Mouse (Mus musculus) liver, embryonic 12.5 days (tissue): Measurements from ENCODE around the gene Ralbp1. TPM values are rescaled to one million over a fixed set of nuclear protein-coding genes. Genes with fewer than 3 reads are reported as not detected.

ENCODE experiments used
- ATAC-seq: fragments of 200-750 bp; cut with Nextera tagmentation; 2 replicates; pipeline ENCODE4 v1.8.0; 2017; ENCODE audit warnings: moderate number of reproducible peaks, mild to moderate bottlenecking, moderate library complexity
- H3K27ac ChIP-seq: fragments of 300-500 bp; sonication (generic); 2 replicates; pipeline ENCODE4 v1.5.1; 2016; ENCODE audit warnings: mild to moderate bottlenecking
- H3K27me3 ChIP-seq: fragments of 300-500 bp; sonication (generic); replicated peaks from 2 replicates; pipeline ENCODE4 v1.6.1; 2016; ENCODE audit warnings: mild to moderate bottlenecking, moderate library complexity
- H3K36me3 ChIP-seq: fragments of 300-500 bp; sonication (generic); 2 replicates; pipeline ENCODE4 v1.6.1; 2016; ENCODE audit warnings: mild to moderate bottlenecking, moderate library complexity
- H3K4me1 ChIP-seq: fragments of 300-500 bp; sonication (generic); 2 replicates; pipeline ENCODE4 v1.6.1; 2016
- H3K4me2 ChIP-seq: fragments of 300-500 bp; sonication (generic); 2 replicates; pipeline ENCODE4 v1.6.1; 2016; ENCODE audit warnings: mild to moderate bottlenecking, moderate library complexity
- H3K4me3 ChIP-seq: fragments of 300-500 bp; sonication (generic); 2 replicates; pipeline ENCODE4 v1.5.1; 2016; ENCODE audit warnings: mild to moderate bottlenecking, moderate library complexity
- H3K9ac ChIP-seq: fragments of 300-500 bp; sonication (generic); 2 replicates; pipeline ENCODE4 v1.6.1; 2016; ENCODE audit warnings: mild to moderate bottlenecking, moderate library complexity
- H3K9me3 ChIP-seq: fragments of 300-500 bp; sonication (generic); replicated peaks from 2 replicates; pipeline ENCODE4 v1.6.1; 2016; ENCODE audit warnings: mild to moderate bottlenecking, moderate library complexity
- WGBS: fragments of 180-500 bp; shearing (Covaris S2); methylation state at CpG from one replicate; pipeline ENCODE4 v1.1.7; 2016; ENCODE audit not compliant: insufficient replicate concordance; 5-methylcytosine and 5-hydroxymethylcytosine counted together
- polyA plus RNA-seq: library from polyadenylated mRNA; unstranded; fragments of >200 nt; fragmentation: Nextera tagmentation; extraction: Ambion mirVana; gene quantifications from 2 replicates; pipeline ENCODE4 v1.2.1, GENCODE M21; 2016

Gene Ralbp1
- polyA plus RNA-seq, 1 experiment from 2014 or later, result 45.9 TPM

- no peaks in the 10 kb centered on the region for H3K27me3 ChIP-seq
- H3K27ac ChIP-seq, result peak overlapping the region; percentile 96; the same call in 1 of the 2 replicates
- WGBS, result 66% methylated on average over 9 of the region's 9 CpGs
- H3K9me3 ChIP-seq, result no peaks in the 10 kb centered on the region
- H3K36me3 ChIP-seq, result no peaks in the 10 kb centered on the region
- no peak for ATAC-seq
- peak overlapping the region; percentile 82 for H3K4me2 ChIP-seq
- peak overlapping the region; percentile 94 for H3K4me3 ChIP-seq
- H3K4me1 ChIP-seq, result peaks cover 34% of the 10 kb centered on the region
- H3K9ac ChIP-seq, result 0 out of 2 replicates have a peak overlapping the region, but pooled peaks have one; percentile 97
Measured at GRCm38 (mm10) chr17:65886571-65886970, 973 bp upstream of the Ralbp1 start.

- Histone ChIP-seq H3K4me1 (peaks cover 34% of the 10 kb centered on the region), H3K4me2 (peak overlapping the region; percentile 82), H3K4me3 (peak overlapping the region; percentile 94), H3K27ac (peak overlapping the region; percentile 96), H3K36me3 (no peaks in the 10 kb centered on the region), H3K9me3 (no peaks in the 10 kb centered on the region), H3K27me3 (no peaks in the 10 kb centered on the region), H3K9ac (peak overlapping the region; percentile 97)
- ATAC-seq, result no peak
- WGBS, result 1% methylated on average over 11 of the region's 11 CpGs
Measured at GRCm38 (mm10) chr17:65885398-65885696, 251 bp downstream of the Ralbp1 start.

DNA sequence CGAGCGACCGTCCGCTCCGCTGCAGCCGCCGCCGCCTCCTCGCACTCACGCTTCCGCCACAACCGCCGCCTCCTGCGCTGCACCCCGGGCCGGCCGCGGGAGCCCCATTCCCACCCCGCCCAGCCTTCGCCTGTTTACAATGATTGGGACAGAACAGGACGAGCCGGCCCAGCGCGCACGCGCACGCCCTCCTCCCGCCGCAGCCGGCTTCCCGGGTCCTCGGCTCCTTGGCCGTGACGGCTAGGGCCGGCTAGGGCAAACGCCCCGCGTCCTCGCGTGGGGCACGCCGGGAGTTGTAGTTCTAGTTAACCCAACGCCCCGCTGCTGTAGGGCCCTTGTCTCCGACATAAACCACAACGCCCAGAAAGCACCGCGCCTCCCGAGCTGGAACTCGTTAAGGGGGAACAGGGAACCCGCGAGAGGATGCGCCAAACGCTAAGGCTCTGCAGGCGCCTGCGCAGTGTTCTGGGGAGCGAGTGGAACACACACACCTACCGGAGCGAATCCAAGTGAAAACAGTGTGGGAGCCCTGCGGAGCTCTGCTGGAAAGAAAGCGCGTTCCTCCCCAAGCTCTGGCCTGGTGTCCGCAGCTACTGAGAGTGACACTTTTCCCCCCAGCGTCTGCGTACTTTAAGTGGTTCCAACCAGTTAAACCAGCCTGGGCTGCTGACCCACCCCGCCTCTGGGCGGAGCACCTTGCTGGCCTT lies 754 bp downstream of the Ralbp1 start:
- H3K4me1 ChIP-seq, result peaks cover 34% of the 10 kb centered on the region
- under 1% methylated on average over 66 of the region's 67 CpGs for WGBS

GRCm38 (mm10) chr17:65884061-65884669 lies 1.4 kb downstream of the Ralbp1 start:
- Histone ChIP-seq H3K4me3 (peak overlapping the region; percentile 94), H3K4me2 (peak overlapping the region; percentile 82), H3K4me1 (peaks cover 37% of the 10 kb centered on the region), H3K27me3 (no peaks in the 10 kb centered on the region), H3K9ac (peak overlapping the region; percentile 97), H3K9me3 (no peaks in the 10 kb centered on the region), H3K27ac (peak overlapping the region; percentile 96), H3K36me3 (no peaks in the 10 kb centered on the region)
- ATAC-seq, result peak; percentile 18
- 2% methylated on average over 50 of the region's 56 CpGs for WGBS

More for the DNA sequence above, 754 bp downstream of the Ralbp1 start:
- H3K4me2 ChIP-seq, result peak overlapping the region; percentile 82
- H3K27me3 ChIP-seq, result no peaks in the 10 kb centered on the region
- peak overlapping the region; percentile 97 for H3K9ac ChIP-seq
- peak overlapping the region; percentile 94 for H3K4me3 ChIP-seq
- ATAC-seq, result peak; percentile 98
- no peaks in the 10 kb centered on the region for H3K9me3 ChIP-seq
- H3K27ac ChIP-seq, result peak overlapping the region; percentile 96
- no peaks in the 10 kb centered on the region for H3K36me3 ChIP-seq

- 72% methylated on average over 6 of the region's 6 CpGs for WGBS
- ATAC-seq, result no peak
- Histone ChIP-seq H3K9me3 (no peaks in the 10 kb centered on the region), H3K9ac (no peak overlapping the region), H3K27ac (no peak overlapping the region), H3K27me3 (no peaks in the 10 kb centered on the region), H3K36me3 (peaks cover 6% of the 10 kb centered on the region; the same call in 1 of the 2 replicates), H3K4me3 (no peak overlapping the region), H3K4me2 (no peak overlapping the region), H3K4me1 (peaks cover 30% of the 10 kb centered on the region)
Measured at GRCm38 (mm10) chr17:65877026-65877425, 8.6 kb downstream of the Ralbp1 start.

DNA sequence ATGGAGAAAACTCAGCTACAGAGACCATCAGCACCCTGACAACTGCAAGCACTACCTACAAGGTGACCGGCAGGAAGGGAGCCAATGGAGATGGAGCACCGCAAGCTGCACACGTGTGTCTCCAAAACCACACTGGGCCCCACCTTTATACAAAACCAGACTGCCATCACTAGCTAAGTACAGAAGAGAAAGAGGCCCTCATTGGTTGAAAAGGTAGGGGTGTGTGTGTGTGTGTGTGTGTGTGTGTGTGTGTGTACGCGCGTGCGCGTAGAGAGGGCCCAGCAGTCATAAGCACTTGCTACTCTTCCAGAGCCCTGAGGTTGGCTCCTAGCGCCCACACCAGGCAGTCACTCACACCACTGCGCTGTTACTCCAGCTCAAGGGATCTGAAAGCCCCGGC lies 11.8 kb downstream of the Ralbp1 start:
- WGBS, result 85% methylated on average over 11 of the region's 11 CpGs

DNA sequence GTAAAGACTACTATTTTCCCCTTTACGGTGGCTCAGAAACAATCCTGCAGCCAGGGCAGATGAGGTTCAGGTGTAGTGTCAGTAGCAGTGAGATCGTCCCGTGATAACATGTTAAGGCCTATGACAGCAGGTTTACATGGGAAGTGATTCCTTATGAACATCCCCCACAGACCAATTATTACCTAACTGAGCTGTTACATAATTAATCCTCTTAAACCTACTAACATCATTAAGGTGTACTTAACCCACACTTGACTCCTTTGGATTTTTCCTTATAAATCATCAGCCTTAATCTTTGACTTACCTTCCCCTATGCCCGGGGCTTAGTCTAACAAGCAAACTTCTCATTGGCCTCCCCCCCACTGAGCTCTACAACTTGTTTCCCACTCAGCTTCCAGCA lies 12.4 kb downstream of the Ralbp1 start:
- Histone ChIP-seq H3K4me3 (no peak overlapping the region), H3K27me3 (no peaks in the 10 kb centered on the region), H3K4me1 (peaks cover 45% of the 10 kb centered on the region), H3K27ac (no peak overlapping the region), H3K9me3 (no peaks in the 10 kb centered on the region), H3K9ac (no peak overlapping the region), H3K4me2 (no peak overlapping the region), H3K36me3 (0 out of 2 replicates have a peak, but pooled peaks cover 6% of the 10 kb centered on the region)
- no peak for ATAC-seq
- 80% methylated on average over 4 of the region's 4 CpGs for WGBS

More for the DNA sequence above, 11.8 kb downstream of the Ralbp1 start:
- ATAC-seq, result no peak
- Histone ChIP-seq H3K4me2 (no peak overlapping the region), H3K27me3 (no peaks in the 10 kb centered on the region), H3K4me1 (peaks cover 45% of the 10 kb centered on the region), H3K9me3 (no peaks in the 10 kb centered on the region), H3K27ac (no peak overlapping the region), H3K4me3 (no peak overlapping the region), H3K36me3 (peaks cover 6% of the 10 kb centered on the region; the same call in 1 of the 2 replicates), H3K9ac (no peak overlapping the region)

DNA sequence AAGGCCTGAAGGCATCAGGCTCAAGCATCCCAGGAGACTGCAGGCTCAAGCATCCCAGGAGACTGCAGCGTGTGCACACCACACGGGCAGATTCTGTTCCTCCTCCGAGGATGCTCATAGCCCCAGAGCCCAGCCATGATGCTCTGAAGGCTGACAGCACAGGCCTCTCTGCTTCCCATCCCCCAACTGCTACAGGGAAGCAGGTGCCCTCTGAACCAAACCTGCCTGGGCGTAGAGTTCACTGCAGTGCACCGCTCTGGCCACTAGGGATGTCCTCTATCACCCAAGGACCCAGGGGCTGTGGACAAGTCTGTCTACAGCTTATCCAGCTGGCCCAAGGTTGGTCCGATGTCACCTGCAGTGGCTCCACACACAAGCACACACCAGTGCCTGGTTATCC lies 12.9 kb downstream of the Ralbp1 start:
- Histone ChIP-seq H3K9me3 (no peaks in the 10 kb centered on the region), H3K4me1 (peaks cover 45% of the 10 kb centered on the region), H3K9ac (no peak overlapping the region), H3K4me2 (no peak overlapping the region), H3K36me3 (peaks cover 7% of the 10 kb centered on the region; the same call in 1 of the 2 replicates), H3K27me3 (no peaks in the 10 kb centered on the region), H3K4me3 (no peak overlapping the region), H3K27ac (no peak overlapping the region)
- WGBS, result 56% methylated on average over 6 of the region's 6 CpGs
- peak; percentile 62; the same call in 1 of the 2 replicates for ATAC-seq

GRCm38 (mm10) chr17:65872051-65872450 lies 13.5 kb downstream of the Ralbp1 start:
- Histone ChIP-seq H3K4me2 (no peak overlapping the region), H3K27ac (peak overlapping the region; percentile 10; the same call in 1 of the 2 replicates), H3K36me3 (peaks cover 13% of the 10 kb centered on the region; the same call in 1 of the 2 replicates), H3K9me3 (no peaks in the 10 kb centered on the region), H3K4me3 (no peak overlapping the region), H3K4me1 (peaks cover 41% of the 10 kb centered on the region), H3K9ac (no peak overlapping the region), H3K27me3 (no peaks in the 10 kb centered on the region)
- no peak for ATAC-seq
- WGBS, result 41% methylated on average over 6 of the region's 6 CpGs

DNA sequence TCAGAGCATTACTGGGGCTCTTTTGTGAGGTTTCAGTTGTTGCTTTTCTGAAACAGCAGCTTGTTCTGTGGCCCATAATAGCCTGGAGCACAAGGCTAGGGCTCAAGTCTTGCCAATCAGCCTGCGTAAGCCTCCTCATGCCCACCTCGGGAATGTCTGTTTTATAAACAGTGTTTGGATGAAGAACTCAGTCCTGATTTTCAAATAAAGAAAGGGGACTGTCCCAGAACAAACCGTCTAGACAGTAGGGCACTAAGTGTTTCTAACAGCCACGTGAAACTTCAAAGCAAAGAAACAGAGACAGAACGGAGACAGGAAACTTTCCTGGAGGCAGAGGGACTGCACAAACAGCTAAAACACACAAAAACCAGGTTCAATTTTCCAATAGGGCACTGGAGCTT lies 14.0 kb downstream of the Ralbp1 start:
- Histone ChIP-seq H3K4me3 (no peak overlapping the region), H3K9ac (no peak overlapping the region), H3K4me2 (no peak overlapping the region), H3K27me3 (no peaks in the 10 kb centered on the region), H3K36me3 (peaks cover 17% of the 10 kb centered on the region; the same call in 1 of the 2 replicates), H3K27ac (peak overlapping the region; percentile 10; the same call in 1 of the 2 replicates), H3K4me1 (peaks cover 37% of the 10 kb centered on the region), H3K9me3 (no peaks in the 10 kb centered on the region)
- WGBS, result 63% methylated on average over 5 of the region's 5 CpGs
- ATAC-seq, result no peak

GRCm38 (mm10) chr17:65870146-65870545 lies 15.5 kb downstream of the Ralbp1 start:
- Histone ChIP-seq H3K36me3 (peaks cover 17% of the 10 kb centered on the region; the same call in 1 of the 2 replicates), H3K4me2 (no peak overlapping the region), H3K9ac (no peak overlapping the region), H3K9me3 (no peaks in the 10 kb centered on the region), H3K27me3 (no peaks in the 10 kb centered on the region), H3K27ac (no peak overlapping the region), H3K4me1 (peaks cover 37% of the 10 kb centered on the region), H3K4me3 (no peak overlapping the region)
- 0 out of 2 replicates have a peak, but pooled peaks have one; percentile 8 for ATAC-seq
- WGBS, result 27% methylated on average over 4 of the region's 4 CpGs

DNA sequence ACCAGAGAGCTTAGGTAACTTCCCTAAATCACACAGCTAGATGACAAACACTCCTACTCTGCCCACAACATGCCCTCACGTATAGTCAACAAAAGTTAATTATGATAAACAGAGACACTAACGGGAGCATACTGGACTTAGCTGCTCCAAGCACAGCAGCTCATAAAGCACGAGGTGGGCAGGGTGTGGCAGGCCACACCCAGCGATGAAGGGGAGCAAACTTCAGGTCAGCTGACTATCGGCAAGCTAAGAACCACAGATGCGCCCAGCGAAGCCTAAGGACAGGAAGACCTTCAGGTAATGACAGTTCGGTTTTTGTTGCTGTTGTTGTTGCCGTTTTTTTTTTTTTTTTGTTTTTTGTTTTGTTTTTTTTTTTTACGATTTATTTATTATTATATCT lies 15.9 kb downstream of the Ralbp1 start:
- Histone ChIP-seq H3K27me3 (no peaks in the 10 kb centered on the region), H3K4me3 (no peak overlapping the region), H3K4me1 (peaks cover 37% of the 10 kb centered on the region), H3K4me2 (no peak overlapping the region), H3K27ac (no peak overlapping the region), H3K36me3 (peaks cover 21% of the 10 kb centered on the region), H3K9ac (no peak overlapping the region), H3K9me3 (no peaks in the 10 kb centered on the region)
- no peak for ATAC-seq
- 59% methylated on average over 10 of the region's 10 CpGs for WGBS
